Mouse (Mus musculus) intestine, embryonic 16.5 days (tissue): ENCODE measurements around the gene Alpk1. TPM values are rescaled to one million over a fixed set of nuclear protein-coding genes. Genes with fewer than 3 reads are reported as not detected.

Experiments used
- ATAC-seq: fragments of 200-750 bp; cut with Nextera tagmentation; 2 replicates; pipeline ENCODE4 v1.8.0; 2017; ENCODE audit warnings: moderate TSS enrichment, moderate library complexity
- H3K27ac ChIP-seq: fragments of 300-500 bp; sonication (generic); 2 replicates; pipeline ENCODE4 v1.5.1; 2014; ENCODE audit warnings: mild to moderate bottlenecking, low read length
- H3K27me3 ChIP-seq: fragments of 300-500 bp; sonication (generic); replicated peaks from 2 replicates; pipeline ENCODE4 v1.6.1; 2014; ENCODE audit warnings: low read length, control low read depth, mixed read lengths; ENCODE audit not compliant: control insufficient read depth, insufficient read depth
- H3K36me3 ChIP-seq: fragments of 300-500 bp; sonication (generic); 2 replicates; pipeline ENCODE4 v1.6.1; 2014; ENCODE audit warnings: low read length, control low read depth; ENCODE audit not compliant: control insufficient read depth, insufficient read depth
- H3K4me1 ChIP-seq: fragments of 300-500 bp; sonication (generic); 2 replicates; pipeline ENCODE4 v1.6.1; 2014; ENCODE audit warnings: low read length, control low read depth, mixed read lengths; ENCODE audit not compliant: control insufficient read depth, insufficient read depth
- H3K4me2 ChIP-seq: fragments of 300-500 bp; sonication (generic); 2 replicates; pipeline ENCODE4 v1.6.1; 2014; ENCODE audit warnings: low read depth, low read length, control low read depth
- H3K4me3 ChIP-seq: fragments of 300-500 bp; sonication (generic); 2 replicates; pipeline ENCODE4 v1.5.1; 2014; ENCODE audit warnings: mild to moderate bottlenecking, low read length
- H3K9ac ChIP-seq: fragments of 300-500 bp; sonication (generic); 2 replicates; pipeline ENCODE4 v1.6.1; 2014; ENCODE audit warnings: low read depth, low read length
- H3K9me3 ChIP-seq: fragments of 300-500 bp; sonication (generic); 2 replicates; pipeline ENCODE4 v1.6.1; 2016; ENCODE audit warnings: low read length, control low read depth; ENCODE audit not compliant: control insufficient read depth
- WGBS: fragments of 180-500 bp; shearing (Covaris S2); extraction: QIAGEN DNeasy Blood & Tissue Kit; methylation state at CpG from one replicate; pipeline ENCODE4 v1.1.7; 2014; 5-methylcytosine and 5-hydroxymethylcytosine counted together
- polyA plus RNA-seq: library from polyadenylated mRNA; unstranded; fragments of >200 nt; fragmentation: Nextera tagmentation; extraction: Ambion mirVana; gene quantifications from 2 replicates; pipeline ENCODE4 v1.2.1, GENCODE M21; 2015

Alpk1 gene
- 1.6 and 2.5 TPM in 2 replicates for polyA plus RNA-seq

DNA sequence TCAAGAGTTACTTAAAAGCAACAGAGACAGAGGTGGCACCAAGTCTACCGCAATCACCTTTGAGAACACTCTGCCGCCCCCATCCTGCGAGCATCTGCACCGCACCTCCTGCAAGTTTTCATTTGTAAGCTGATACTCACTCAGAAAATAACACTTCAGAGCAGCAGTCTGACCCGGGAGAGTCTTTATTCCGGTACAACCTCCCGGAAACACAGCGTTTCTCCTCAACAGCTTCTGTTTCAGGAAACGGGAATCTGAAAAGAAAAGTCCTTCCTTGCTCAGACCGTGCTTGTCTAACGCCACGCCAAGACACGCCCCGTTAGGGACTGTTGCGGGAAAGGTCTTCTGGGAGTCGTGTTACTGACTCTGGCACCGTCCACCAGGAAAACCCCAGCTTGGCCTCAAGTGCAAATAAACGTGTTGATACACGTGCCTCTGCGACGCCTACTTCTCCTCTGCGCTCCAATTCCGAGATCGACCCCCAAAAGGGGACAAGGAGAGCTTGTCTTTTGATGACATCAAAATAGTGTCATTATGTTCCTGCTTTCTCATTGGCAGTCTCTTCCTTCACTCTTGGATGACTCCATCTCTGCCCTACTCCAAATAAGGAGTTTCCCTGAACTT lies at the start of gene Alpk1:
Gene Alpk1 (minus strand): TSS at position 507 of the 624 bp plus-strand sequence.
- Histone ChIP-seq H3K4me2 (peak within 1 kb of the TSS; percentile 64), H3K27me3 (no peaks in the 10 kb centered on the region), H3K9ac (peak within 1 kb of the TSS; percentile 68), H3K9me3 (no peaks in the 10 kb centered on the region), H3K36me3 (no peaks in the 10 kb centered on the region), H3K4me1 (no peaks in the 10 kb centered on the region), H3K4me3 (peak within 1 kb of the TSS; percentile 59), H3K27ac (peak within 1 kb of the TSS; percentile 80)
- peak; percentile 94 for ATAC-seq
- 1% methylated on average over 24 of the region's 24 CpGs for WGBS

DNA sequence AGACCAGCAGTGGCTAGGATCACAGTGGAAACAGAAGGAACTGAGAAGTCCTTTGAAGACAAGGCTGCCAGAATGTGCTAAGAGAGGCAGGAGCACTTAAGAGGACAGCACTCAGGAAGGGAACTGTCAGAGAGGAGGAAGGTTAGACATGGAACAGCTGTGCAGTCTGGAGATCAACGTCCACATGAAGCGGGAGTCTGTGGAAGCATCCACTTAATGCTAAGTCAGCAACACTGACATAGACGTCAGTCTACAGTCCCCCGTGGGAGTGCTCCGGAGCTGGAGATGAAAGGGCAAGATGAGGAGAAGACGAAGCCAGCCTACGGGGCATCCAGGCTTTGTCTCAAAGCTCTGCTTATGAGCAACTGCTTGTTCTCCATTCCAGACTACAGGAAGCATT lies 46.8 kb upstream of the Alpk1 start:
- Histone ChIP-seq H3K27me3 (no peaks in the 10 kb centered on the region), H3K4me1 (peaks cover 13% of the 10 kb centered on the region), H3K4me3 (no peak overlapping the region), H3K27ac (peak overlapping the region; percentile 38; the same call in 1 of the 2 replicates), H3K4me2 (no peak overlapping the region; the same call in 1 of the 2 replicates), H3K9ac (0 out of 2 replicates have a peak overlapping the region, but pooled peaks have one; percentile 47), H3K36me3 (no peaks in the 10 kb centered on the region), H3K9me3 (no peaks in the 10 kb centered on the region)
- ATAC-seq: peak; percentile 40
- WGBS: 24% methylated on average over 7 of the region's 7 CpGs

- Histone ChIP-seq H3K36me3 (0 out of 2 replicates have a peak, but pooled peaks cover 2% of the 10 kb centered on the region), H3K4me2 (no peak overlapping the region), H3K9ac (no peak overlapping the region), H3K27me3 (no peaks in the 10 kb centered on the region), H3K9me3 (no peaks in the 10 kb centered on the region), H3K4me1 (peaks cover 13% of the 10 kb centered on the region), H3K4me3 (no peak overlapping the region), H3K27ac (0 out of 2 replicates have a peak overlapping the region, but pooled peaks have one; percentile 38)
- ATAC-seq: no peak
- WGBS: 76% methylated on average over 7 of the region's 7 CpGs
Measured at GRCm38 (mm10) chr3:127826503-127826902, 46.2 kb upstream of the Alpk1 start.

GRCm38 (mm10) chr3:127823886-127824863 lies 43.8 kb upstream of the Alpk1 start:
- no peak for ATAC-seq
- H3K27ac ChIP-seq: no peak overlapping the region
- no peak overlapping the region for H3K4me3 ChIP-seq
- peaks cover 6% of the 10 kb centered on the region; the same call in 1 of the 2 replicates for H3K36me3 ChIP-seq
- peaks cover 13% of the 10 kb centered on the region for H3K4me1 ChIP-seq
- H3K27me3 ChIP-seq: no peaks in the 10 kb centered on the region
- WGBS: 80% methylated on average over 17 of the region's 17 CpGs
- H3K9ac ChIP-seq: no peak overlapping the region
- H3K4me2 ChIP-seq: no peak overlapping the region
- H3K9me3 ChIP-seq: no peaks in the 10 kb centered on the region

GRCm38 (mm10) chr3:127821209-127821608 lies 40.9 kb upstream of the Alpk1 start:
- Histone ChIP-seq H3K9me3 (no peaks in the 10 kb centered on the region), H3K4me3 (no peak overlapping the region), H3K27ac (no peak overlapping the region), H3K4me1 (peaks cover 8% of the 10 kb centered on the region; the same call in 1 of the 2 replicates), H3K27me3 (no peaks in the 10 kb centered on the region), H3K4me2 (no peak overlapping the region), H3K36me3 (peaks cover 6% of the 10 kb centered on the region), H3K9ac (no peak overlapping the region)
- WGBS: 82% methylated on average over 5 of the region's 5 CpGs
- no peak for ATAC-seq

DNA sequence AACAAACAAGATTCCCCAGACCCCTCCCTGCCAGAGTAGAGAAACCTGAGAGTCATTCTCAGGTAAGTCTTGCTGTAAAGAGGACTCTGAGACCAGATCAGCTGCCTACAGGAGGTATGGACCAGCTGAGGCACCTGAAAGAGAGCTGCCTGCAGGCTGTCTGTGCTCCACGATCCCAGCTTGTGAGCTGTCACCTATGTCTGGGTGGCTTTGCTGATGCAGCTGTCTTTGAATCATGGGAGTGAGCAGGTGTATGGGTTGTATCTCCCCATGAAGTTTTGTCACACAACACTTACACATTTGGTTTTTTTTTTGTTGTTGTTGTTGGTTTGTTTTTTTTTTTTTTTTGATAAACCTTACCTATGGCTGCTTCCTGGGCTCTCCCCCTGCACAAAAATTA lies 40.1 kb upstream of the Alpk1 start:
- Histone ChIP-seq H3K9me3 (no peaks in the 10 kb centered on the region), H3K27me3 (no peaks in the 10 kb centered on the region)
- 78% methylated on average over 1 of the region's 1 CpGs for WGBS

GRCm38 (mm10) chr3:127818694-127819663 lies 38.7 kb upstream of the Alpk1 start:
- Histone ChIP-seq H3K27ac (peak overlapping the region; percentile 70), H3K9me3 (no peaks in the 10 kb centered on the region), H3K27me3 (no peaks in the 10 kb centered on the region), H3K4me3 (no peak overlapping the region), H3K4me2 (no peak overlapping the region), H3K4me1 (peaks cover 8% of the 10 kb centered on the region; the same call in 1 of the 2 replicates), H3K9ac (no peak overlapping the region), H3K36me3 (peaks cover 6% of the 10 kb centered on the region)
- peak; percentile 92 for ATAC-seq
- 65% methylated on average over 11 of the region's 11 CpGs for WGBS

More for the DNA sequence above, 40.1 kb upstream of the Alpk1 start:
- no peak for ATAC-seq
- Histone ChIP-seq H3K4me2 (no peak overlapping the region), H3K4me3 (no peak overlapping the region), H3K36me3 (peaks cover 6% of the 10 kb centered on the region), H3K27ac (no peak overlapping the region), H3K4me1 (peaks cover 8% of the 10 kb centered on the region; the same call in 1 of the 2 replicates), H3K9ac (peak overlapping the region; percentile 40; the same call in 1 of the 2 replicates)

- peaks cover 6% of the 10 kb centered on the region for H3K36me3 ChIP-seq
- peaks cover 8% of the 10 kb centered on the region; the same call in 1 of the 2 replicates for H3K4me1 ChIP-seq
- no peak overlapping the region for H3K4me2 ChIP-seq
- no peak overlapping the region for H3K4me3 ChIP-seq
- no peak for ATAC-seq
- H3K27me3 ChIP-seq: no peaks in the 10 kb centered on the region
- no peak overlapping the region for H3K9ac ChIP-seq
- 76% methylated on average over 7 of the region's 7 CpGs for WGBS
- H3K9me3 ChIP-seq: no peaks in the 10 kb centered on the region
- no peak overlapping the region for H3K27ac ChIP-seq
Measured at GRCm38 (mm10) chr3:127817120-127817683, 36.9 kb upstream of the Alpk1 start.
